Mouse (Mus musculus) MEL (cell line): ENCODE measurements around the gene Cntnap5c. TPM values are rescaled to one million over a fixed set of nuclear protein-coding genes. Genes with fewer than 3 reads are reported as not detected.

Experiments used
- DNase-seq: peaks from one replicate; pipeline ENCODE4 v3.0.0; 2011; ENCODE audit warnings: low read depth, low spot score
- H3K27ac ChIP-seq: 2 replicates; pipeline ENCODE4 v1.5.1; 2012; ENCODE audit warnings: low read depth, mild to moderate bottlenecking, control low read depth, low read length, moderate library complexity; ENCODE audit not compliant: control insufficient read depth
- H3K27me3 ChIP-seq, 2 experiments: fragments of 150-350 bp in 1 of 2; sonication (generic) in 1 of 2; 2 replicates each; pipeline ENCODE4 v1.6.1; 2012; ENCODE audit warnings: low read length in 2 of 2, mild to moderate bottlenecking in 2 of 2, improper control_type of control experiment in 1 of 2, moderate library complexity in 1 of 2; ENCODE audit not compliant: insufficient read depth in 2 of 2, control insufficient read depth in 1 of 2
- H3K36me3 ChIP-seq, 2 experiments: 2 replicates each; pipeline ENCODE4 v1.6.1; 2012 to 2014; ENCODE audit warnings: low read length in 2 of 2, improper control_type of control experiment in 1 of 2, inconsistent platforms in 1 of 2, mild to moderate bottlenecking in 1 of 2; ENCODE audit not compliant: insufficient read depth in 2 of 2, control insufficient read depth in 1 of 2
- H3K4me1 ChIP-seq, 2 experiments: fragments of 150-350 bp in 1 of 2; sonication (generic) in 1 of 2; 2 replicates each; pipeline ENCODE4 v1.6.1; 2012; ENCODE audit warnings: low read length in 2 of 2, improper control_type of control experiment in 1 of 2, mild to moderate bottlenecking in 1 of 2; ENCODE audit not compliant: insufficient read depth in 2 of 2, control insufficient read depth in 1 of 2
- H3K4me3 ChIP-seq, 2 experiments: fragments of 150-350 bp in 1 of 2; sonication (generic) in 1 of 2; 2 replicates each; pipeline ENCODE4 v1.5.1; 2012; ENCODE audit warnings: low read depth in 2 of 2, low read length in 2 of 2, mild to moderate bottlenecking in 2 of 2, moderate library complexity in 2 of 2, control low read depth in 1 of 2, improper control_type of control experiment in 1 of 2; ENCODE audit not compliant: control insufficient read depth in 1 of 2, insufficient read depth in 1 of 2
- H3K79me2 ChIP-seq: 2 replicates; pipeline ENCODE4 v1.6.1; 2012; ENCODE audit warnings: mild to moderate bottlenecking, low read length, moderate library complexity; ENCODE audit not compliant: control insufficient read depth, poor library complexity, insufficient read depth
- H3K9ac ChIP-seq: 2 replicates; pipeline ENCODE4 v1.6.1; 2012; ENCODE audit warnings: low read depth, mild to moderate bottlenecking, control low read depth, low read length, moderate library complexity; ENCODE audit not compliant: control insufficient read depth, poor library complexity, severe bottlenecking
- H3K9me3 ChIP-seq: fragments of 150-350 bp; sonication (generic); replicated peaks from 2 replicates; pipeline ENCODE4 v1.6.1; 2012; ENCODE audit warnings: mild to moderate bottlenecking, low read length, improper control_type of control experiment, moderate library complexity; ENCODE audit not compliant: insufficient read depth
- CTCF ChIP-seq, 3 experiments: IDR thresholded peaks in 2 of 3; conservative IDR thresholded peaks in 1 of 3; 2 replicates each; pipeline ENCODE4 v1.5.1; 2011 to 2012; ENCODE audit warnings: low read length in 3 of 3, low read depth in 2 of 3, mild to moderate bottlenecking in 2 of 3, improper control_type of control experiment in 1 of 3, inconsistent platforms in 1 of 3, mixed read lengths in 1 of 3, moderate library complexity in 1 of 3; ENCODE audit not compliant: control insufficient read depth in 1 of 3, insufficient read depth in 1 of 3, poor library complexity in 1 of 3, severe bottlenecking in 1 of 3
- E2F4 ChIP-seq: IDR thresholded peaks from 2 replicates; pipeline ENCODE4 v1.6.1; 2011; ENCODE audit warnings: low read depth, low read length, improper control_type of control experiment, borderline replicate concordance
- EP300 ChIP-seq, 2 experiments: IDR thresholded peaks; 2 replicates each; pipeline ENCODE4 v1.6.1; 2011; ENCODE audit warnings: improper control_type of control experiment in 2 of 2, low read length in 2 of 2, low read depth in 1 of 2, mild to moderate bottlenecking in 1 of 2
- ETS1 ChIP-seq: IDR thresholded peaks from 2 replicates; pipeline ENCODE4 v1.6.1; 2012; ENCODE audit warnings: low read depth, mild to moderate bottlenecking, inconsistent platforms, low read length, improper control_type of control experiment, moderate library complexity
- GABPA ChIP-seq: IDR thresholded peaks from 2 replicates; pipeline ENCODE4 v1.6.1; 2012; ENCODE audit warnings: low read depth, mild to moderate bottlenecking, inconsistent platforms, low read length, improper control_type of control experiment, moderate library complexity
- JUND ChIP-seq: IDR thresholded peaks from 2 replicates; pipeline ENCODE4 v1.6.1; 2011; ENCODE audit warnings: low read depth, mild to moderate bottlenecking, improper control_type of control experiment, low read length
- MAFK ChIP-seq: IDR thresholded peaks from 2 replicates; pipeline ENCODE4 v1.6.1; 2011; ENCODE audit warnings: low read depth, mild to moderate bottlenecking, low read length, improper control_type of control experiment, borderline replicate concordance
- MAZ ChIP-seq: IDR thresholded peaks from 2 replicates; pipeline ENCODE4 v1.6.1; 2012; ENCODE audit warnings: low read depth, mild to moderate bottlenecking, inconsistent platforms, low read length, improper control_type of control experiment
- MEF2A ChIP-seq: IDR thresholded peaks from 2 replicates; pipeline ENCODE4 v1.6.1; 2014; ENCODE audit warnings: low read depth, mild to moderate bottlenecking, inconsistent platforms, low read length, improper control_type of control experiment; ENCODE audit not compliant: poor library complexity, insufficient replicate concordance, severe bottlenecking; ENCODE audit errors: extremely low read depth
- MXI1 ChIP-seq: IDR thresholded peaks from 2 replicates; pipeline ENCODE4 v1.6.1; 2011; ENCODE audit warnings: mild to moderate bottlenecking, low read depth, low read length, improper control_type of control experiment
- NELFE ChIP-seq: IDR thresholded peaks from 2 replicates; pipeline ENCODE4 v1.6.1; 2011; ENCODE audit warnings: low read depth, low read length, improper control_type of control experiment
- NRF1 ChIP-seq: IDR thresholded peaks from 2 replicates; pipeline ENCODE4 v1.6.1; 2014; ENCODE audit warnings: low read depth, mild to moderate bottlenecking, inconsistent platforms, low read length, improper control_type of control experiment, moderate library complexity; ENCODE audit not compliant: poor library complexity, insufficient read depth, severe bottlenecking
- POLR2AphosphoS2 ChIP-seq: IDR thresholded peaks from 2 replicates; pipeline ENCODE4 v1.6.1; 2011; ENCODE audit warnings: low read length, improper control_type of control experiment
- POLR2AphosphoS5 ChIP-seq: IDR thresholded peaks from 2 replicates; pipeline ENCODE4 v1.6.1; 2012; ENCODE audit warnings: low read depth, borderline replicate concordance, mild to moderate bottlenecking, inconsistent platforms, low read length, moderate library complexity, mixed read lengths
- RAD21 ChIP-seq: IDR thresholded peaks from 2 replicates; pipeline ENCODE4 v1.6.1; 2011; ENCODE audit warnings: mild to moderate bottlenecking, low read depth, low read length, improper control_type of control experiment
- SIN3A ChIP-seq: IDR thresholded peaks from 2 replicates; pipeline ENCODE4 v1.6.1; 2012; ENCODE audit warnings: low read length, improper control_type of control experiment, inconsistent platforms
- SMC3 ChIP-seq: IDR thresholded peaks from 2 replicates; pipeline ENCODE4 v1.6.1; 2011; ENCODE audit warnings: low read depth, low read length, improper control_type of control experiment
- TBP ChIP-seq: IDR thresholded peaks from 2 replicates; pipeline ENCODE4 v1.8.0; 2011; ENCODE audit warnings: low read depth, low read length, improper control_type of control experiment
- TCF12 ChIP-seq: IDR thresholded peaks from 2 replicates; pipeline ENCODE4 v1.6.1; 2014; ENCODE audit warnings: low read depth, mild to moderate bottlenecking, inconsistent platforms, low read length, improper control_type of control experiment, moderate library complexity
- UBTF ChIP-seq: IDR thresholded peaks from 2 replicates; pipeline ENCODE4 v1.6.1; 2012; ENCODE audit warnings: low read depth, mild to moderate bottlenecking, inconsistent platforms, low read length, improper control_type of control experiment, moderate library complexity, borderline replicate concordance; ENCODE audit not compliant: insufficient read depth
- USF1 ChIP-seq: IDR thresholded peaks from 2 replicates; pipeline ENCODE4 v1.6.1; 2014; ENCODE audit warnings: low read depth, mild to moderate bottlenecking, inconsistent platforms, low read length, improper control_type of control experiment, moderate library complexity
- polyA plus RNA-seq, 2 experiments: library from polyadenylated mRNA; stranded (reverse) in 1 of 2; unstranded in 1 of 2; fragments of >175 nt in 1 of 2; fragments of >200 nt in 1 of 2; gene quantifications; 2 replicates each; pipeline versions ENCODE4 v1.2.1 to v1.2.4; 2012; ENCODE audit warnings: low replicate concordance in 2 of 2, low read depth in 1 of 2; ENCODE audit not compliant: insufficient read length in 2 of 2, insufficient read depth in 1 of 2, missing spikeins in 1 of 2
- total RNA-seq: library from RNA; depleted of rRNA; stranded (reverse); fragments of 300-350 nt; gene quantifications from 2 replicates; pipeline ENCODE4 v1.2.3, GENCODE M21; 2012

The Cntnap5c gene
- total and polyA plus RNA-seq, 3 experiments, result not detected

DNA sequence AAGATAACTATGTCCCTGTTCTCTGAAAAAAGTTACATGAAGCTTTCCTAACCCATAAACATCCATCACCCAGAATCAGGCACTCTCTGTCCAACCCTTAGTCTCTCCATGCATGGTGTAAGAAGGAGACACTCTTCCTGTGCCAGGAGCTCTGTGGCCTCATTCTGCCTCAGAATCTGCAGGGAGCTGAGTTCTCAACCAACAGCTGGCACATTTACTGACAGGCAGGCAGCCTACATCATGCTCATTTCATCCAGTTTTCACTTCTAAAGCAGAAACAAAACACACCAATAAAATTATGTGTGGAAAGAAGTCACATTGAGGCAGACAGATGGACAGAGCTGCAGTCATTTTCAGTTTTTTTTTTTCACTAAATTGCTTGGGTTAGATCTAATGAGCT is 638.4 kb downstream of the Cntnap5c start:
- Histone ChIP-seq H3K9me3 (no peaks in the 10 kb centered on the region), H3K79me2 (no peaks in the 10 kb centered on the region)
- DNase-seq, result no peak
- no peak for TF ChIP-seq E2F4
- no peak for TF ChIP-seq SMC3
- no peak for TF ChIP-seq TBP
- TF ChIP-seq UBTF, result no peak
- no peak for TF ChIP-seq POLR2AphosphoS5
- TF ChIP-seq MAFK, result no peak
- no peak for TF ChIP-seq GABPA
- no peak for TF ChIP-seq SIN3A
- no peak for TF ChIP-seq NRF1
- no peak for TF ChIP-seq EP300 (IDR thresholded peaks at IDR 0.05; ENCODE audit: low read depth in 1 of 2, low read length in 2 of 2)
- no peak for TF ChIP-seq RAD21
- TF ChIP-seq, all 39 proteins: peak for 0
- Histone ChIP-seq H3K9ac (no peak overlapping the region), H3K36me3 (no peaks in the 10 kb centered on the region), H3K4me1 (no peaks in the 10 kb centered on the region), H3K4me3 (no peak overlapping the region), H3K27me3 (no peaks in the 10 kb centered on the region), H3K27ac (no peak overlapping the region)

DNA sequence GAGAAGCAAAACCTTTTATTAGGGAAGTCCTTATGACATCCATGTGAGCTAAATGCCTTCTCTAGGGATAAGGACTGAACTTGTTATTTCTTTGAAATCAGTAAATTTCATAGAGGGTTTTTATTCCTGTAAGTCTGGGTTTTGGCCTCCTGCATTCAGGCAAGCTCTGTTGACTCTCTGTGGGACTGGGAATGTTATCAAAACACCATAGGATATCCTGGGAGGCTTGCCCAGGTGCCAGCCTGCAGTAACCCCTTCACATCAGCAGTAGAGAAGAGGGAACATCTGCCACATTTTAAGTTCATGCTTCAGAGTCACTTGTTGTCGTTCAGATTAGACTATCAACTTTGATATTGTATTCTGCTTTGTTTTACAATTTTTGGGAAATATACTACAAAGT is 639.4 kb downstream of the Cntnap5c start:
- no peak overlapping the region for H3K4me3 ChIP-seq
- no peaks in the 10 kb centered on the region for H3K79me2 ChIP-seq
- H3K9me3 ChIP-seq, result no peaks in the 10 kb centered on the region
- no peak overlapping the region for H3K27ac ChIP-seq
- TF ChIP-seq MXI1, result no peak
- no peak for TF ChIP-seq CTCF (IDR thresholded peaks at IDR 0.05 in 2 of 3, conservative IDR thresholded peaks at IDR 0.05 in 1 of 3; ENCODE audit: control insufficient read depth in 1 of 3, insufficient read depth in 1 of 3, low read depth in 2 of 3, low read length in 3 of 3, poor library complexity in 1 of 3, severe bottlenecking in 1 of 3)
- no peak for TF ChIP-seq ETS1
- no peak for TF ChIP-seq MEF2A
- TF ChIP-seq MAZ, result no peak
- H3K36me3 ChIP-seq, result no peaks in the 10 kb centered on the region
- no peaks in the 10 kb centered on the region for H3K4me1 ChIP-seq
- H3K27me3 ChIP-seq, result no peaks in the 10 kb centered on the region
- H3K9ac ChIP-seq, result no peak overlapping the region
- no peak for DNase-seq

DNA sequence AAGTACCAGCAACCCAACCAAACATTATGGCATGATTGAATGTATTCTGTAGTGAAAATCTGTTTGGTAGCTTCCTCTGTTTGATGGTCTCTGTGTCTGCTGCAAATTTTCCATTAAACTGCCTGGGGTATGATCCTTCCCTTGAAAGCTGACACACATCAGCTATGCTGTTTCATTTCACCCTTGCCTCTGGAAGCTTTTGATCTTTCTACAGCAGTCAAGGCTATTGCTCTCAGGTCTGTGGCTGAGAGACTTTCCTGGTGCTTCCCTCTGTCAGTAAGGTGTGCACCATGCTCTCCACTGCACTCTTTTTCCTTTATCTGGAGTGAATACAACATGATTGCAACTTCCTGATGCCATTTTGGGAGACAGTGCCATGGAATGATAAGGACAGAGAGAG is 668.1 kb downstream of the Cntnap5c start:
- Histone ChIP-seq H3K79me2 (no peaks in the 10 kb centered on the region), H3K4me3 (no peak overlapping the region), H3K27ac (no peak overlapping the region), H3K4me1 (no peaks in the 10 kb centered on the region), H3K9me3 (no peaks in the 10 kb centered on the region), H3K9ac (no peak overlapping the region), H3K27me3 (no peaks in the 10 kb centered on the region), H3K36me3 (no peaks in the 10 kb centered on the region)
- no peak for DNase-seq
- TF ChIP-seq POLR2AphosphoS2 (no peak), MXI1 (no peak), NRF1 (no peak), TCF12 (no peak), SIN3A (no peak), JUND (no peak), NELFE (no peak), USF1 (no peak)
